Mouse (Mus musculus): Measurements from ENCODE around the gene Prmt1. TPM values are rescaled to one million over a fixed set of nuclear protein-coding genes. Genes with fewer than 3 reads are reported as not detected.
A peak's percentile ranks its signal among the peaks of the same experiment; 100 is the strongest.

Prmt1 gene
- 194 and 210 TPM in 2 replicates for polyA plus RNA-seq (2014; fragmentation: Nextera tagmentation; extraction: Ambion mirVana)

GRCm38 (mm10) chr7:44986192-44986878 lies at the start of gene Prmt1:
Gene Prmt1 (minus strand): TSS chr7:44986568.
- Histone ChIP-seq H3K36me3 (replicated peaks; ENCODE audit: control insufficient read depth, insufficient read depth) (peaks cover 28% of the 10 kb centered on the region), H3K27me3 (ENCODE audit: control insufficient read depth, insufficient read depth, low read length) (no peaks in the 10 kb centered on the region), H3K4me3 (replicated peaks; ENCODE audit: low read length) (peak within 1 kb of the TSS; percentile 77), H3K4me2 (replicated peaks) (peak within 1 kb of the TSS; percentile 68), H3K9me3 (ENCODE audit: control insufficient read depth, low read length) (no peaks in the 10 kb centered on the region), H3K4me1 (replicated peaks; ENCODE audit: control insufficient read depth, insufficient read depth, low read length) (peaks cover 33% of the 10 kb centered on the region), H3K27ac (peak within 1 kb of the TSS; percentile 92), H3K9ac (peak within 1 kb of the TSS; percentile 91)
- DNase-seq (ENCODE audit: low spot score) (peak; percentile 98), ATAC-seq (ENCODE audit: low FRiP score) (peak; percentile 97)
- WGBS: under 1% methylated on average over 40 of the region's 42 CpGs

DNA sequence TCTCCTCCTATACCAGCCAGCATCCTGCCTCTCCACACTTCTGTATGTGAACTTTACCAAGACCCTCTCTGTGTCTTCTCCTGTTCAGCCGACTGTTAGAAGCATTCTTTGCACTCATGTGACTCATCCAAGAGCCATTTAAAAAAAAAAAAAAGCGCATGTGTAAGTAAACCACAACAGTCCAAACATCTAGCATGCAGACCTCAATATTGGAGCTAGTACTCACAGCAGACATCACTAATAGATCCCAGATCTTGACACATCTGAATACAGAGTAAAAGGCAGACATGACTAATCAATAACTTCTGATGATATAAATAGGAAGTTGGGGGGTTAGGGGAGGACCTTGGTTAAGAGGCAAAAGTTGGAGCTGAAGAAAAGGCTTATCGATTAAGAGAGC lies 49.3 kb upstream of the Prmt1 start:
- Histone ChIP-seq H3K36me3 (replicated peaks; ENCODE audit: control insufficient read depth, insufficient read depth) (peaks cover 98% of the 10 kb centered on the region), H3K4me1 (replicated peaks; ENCODE audit: control insufficient read depth, insufficient read depth, low read length) (no peaks in the 10 kb centered on the region), H3K4me2 (replicated peaks) (no peak overlapping the region), H3K9me3 (ENCODE audit: control insufficient read depth, low read length) (no peaks in the 10 kb centered on the region), H3K9ac (no peak overlapping the region), H3K27ac (no peak overlapping the region), H3K4me3 (replicated peaks; ENCODE audit: low read length) (no peak overlapping the region), H3K27me3 (ENCODE audit: control insufficient read depth, insufficient read depth, low read length) (no peaks in the 10 kb centered on the region)
- ATAC-seq (ENCODE audit: low FRiP score): no peak
- WGBS: 96% methylated on average over 3 of the region's 3 CpGs
- DNase-seq (ENCODE audit: low spot score): no peak

DNA sequence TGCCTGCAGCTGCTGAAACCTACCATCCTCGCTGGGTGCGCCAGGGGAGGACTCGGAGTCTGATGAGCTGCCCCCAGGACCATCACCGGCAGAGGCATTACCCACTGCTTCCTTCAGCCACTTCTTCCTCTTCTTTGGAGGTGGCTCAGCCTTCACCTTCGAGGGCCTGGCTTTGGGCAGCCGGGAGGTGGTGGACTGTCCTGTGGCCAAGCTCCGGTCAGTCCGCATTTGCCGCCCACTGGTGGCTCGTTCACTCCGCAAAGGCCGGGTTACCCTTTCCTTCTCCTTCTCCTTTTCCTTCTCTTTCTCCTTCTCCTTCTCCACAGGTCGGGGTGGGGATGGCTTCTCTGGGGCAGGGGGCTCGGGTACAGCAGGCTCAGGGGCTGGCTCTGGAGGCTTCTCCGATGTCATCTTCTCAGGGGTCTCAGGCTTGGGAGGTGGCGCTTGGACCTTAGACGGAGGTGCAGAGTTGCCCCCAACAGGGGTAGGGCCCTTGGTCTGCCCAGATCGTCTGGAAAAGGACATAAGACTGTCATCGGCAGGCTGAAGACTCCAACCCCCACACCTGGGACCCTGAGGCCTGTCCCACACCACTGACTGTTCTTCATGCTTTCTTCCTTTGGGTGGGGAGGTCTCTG lies 47.5 kb upstream of the Prmt1 start:
- DNase-seq (ENCODE audit: low spot score) (no peak), ATAC-seq (ENCODE audit: low FRiP score) (no peak)
- H3K27me3 ChIP-seq (ENCODE audit: control insufficient read depth, insufficient read depth, low read length): no peaks in the 10 kb centered on the region
- no peak overlapping the region for H3K27ac ChIP-seq
- H3K4me3 ChIP-seq (replicated peaks; ENCODE audit: low read length): no peak overlapping the region
- H3K4me1 ChIP-seq (replicated peaks; ENCODE audit: control insufficient read depth, insufficient read depth, low read length): no peaks in the 10 kb centered on the region
- WGBS: 95% methylated on average over 19 of the region's 19 CpGs
- H3K9me3 ChIP-seq (ENCODE audit: control insufficient read depth, low read length): no peaks in the 10 kb centered on the region
- peaks cover 98% of the 10 kb centered on the region for H3K36me3 ChIP-seq (replicated peaks; ENCODE audit: control insufficient read depth, insufficient read depth)
- no peak overlapping the region for H3K4me2 ChIP-seq (replicated peaks)
- no peak overlapping the region for H3K9ac ChIP-seq

- ATAC-seq (ENCODE audit: low FRiP score) (no peak), DNase-seq (ENCODE audit: low spot score) (no peak)
- Histone ChIP-seq H3K36me3 (replicated peaks; ENCODE audit: control insufficient read depth, insufficient read depth) (peaks cover 88% of the 10 kb centered on the region), H3K4me2 (replicated peaks) (no peak overlapping the region), H3K9ac (no peak overlapping the region), H3K9me3 (ENCODE audit: control insufficient read depth, low read length) (no peaks in the 10 kb centered on the region), H3K27me3 (ENCODE audit: control insufficient read depth, insufficient read depth, low read length) (no peaks in the 10 kb centered on the region), H3K4me1 (replicated peaks; ENCODE audit: control insufficient read depth, insufficient read depth, low read length) (no peaks in the 10 kb centered on the region), H3K27ac (no peak overlapping the region), H3K4me3 (replicated peaks; ENCODE audit: low read length) (no peak overlapping the region)
- WGBS: 96% methylated on average over 8 of the region's 8 CpGs
Measured at GRCm38 (mm10) chr7:45030857-45031256, 44.5 kb upstream of the Prmt1 start.

- Histone ChIP-seq H3K4me1 (replicated peaks; ENCODE audit: control insufficient read depth, insufficient read depth, low read length) (no peaks in the 10 kb centered on the region), H3K4me3 (replicated peaks; ENCODE audit: low read length) (no peak overlapping the region), H3K4me2 (replicated peaks) (no peak overlapping the region), H3K9me3 (ENCODE audit: control insufficient read depth, low read length) (no peaks in the 10 kb centered on the region), H3K36me3 (replicated peaks; ENCODE audit: control insufficient read depth, insufficient read depth) (peaks cover 79% of the 10 kb centered on the region), H3K9ac (no peak overlapping the region), H3K27ac (no peak overlapping the region), H3K27me3 (ENCODE audit: control insufficient read depth, insufficient read depth, low read length) (no peaks in the 10 kb centered on the region)
- WGBS: 93% methylated on average over 6 of the region's 6 CpGs
- no peak for ATAC-seq (ENCODE audit: low FRiP score)
- DNase-seq (ENCODE audit: low spot score): no peak
Measured at GRCm38 (mm10) chr7:45029995-45030394, 43.6 kb upstream of the Prmt1 start.

GRCm38 (mm10) chr7:45028351-45028750 lies 42.0 kb upstream of the Prmt1 start:
- no peak overlapping the region for H3K4me3 ChIP-seq (replicated peaks; ENCODE audit: low read length)
- no peak overlapping the region for H3K4me2 ChIP-seq (replicated peaks)
- H3K9me3 ChIP-seq (ENCODE audit: control insufficient read depth, low read length): no peaks in the 10 kb centered on the region
- H3K9ac ChIP-seq: no peak overlapping the region
- H3K27me3 ChIP-seq (ENCODE audit: control insufficient read depth, insufficient read depth, low read length): no peaks in the 10 kb centered on the region
- ATAC-seq (ENCODE audit: low FRiP score) (no peak; the same call in 1 of the 2 replicates), DNase-seq (ENCODE audit: low spot score) (no peak)
- WGBS: 98% methylated on average over 11 of the region's 11 CpGs
- no peaks in the 10 kb centered on the region for H3K4me1 ChIP-seq (replicated peaks; ENCODE audit: control insufficient read depth, insufficient read depth, low read length)
- H3K27ac ChIP-seq: no peak overlapping the region
- H3K36me3 ChIP-seq (replicated peaks; ENCODE audit: control insufficient read depth, insufficient read depth): peaks cover 63% of the 10 kb centered on the region

DNA sequence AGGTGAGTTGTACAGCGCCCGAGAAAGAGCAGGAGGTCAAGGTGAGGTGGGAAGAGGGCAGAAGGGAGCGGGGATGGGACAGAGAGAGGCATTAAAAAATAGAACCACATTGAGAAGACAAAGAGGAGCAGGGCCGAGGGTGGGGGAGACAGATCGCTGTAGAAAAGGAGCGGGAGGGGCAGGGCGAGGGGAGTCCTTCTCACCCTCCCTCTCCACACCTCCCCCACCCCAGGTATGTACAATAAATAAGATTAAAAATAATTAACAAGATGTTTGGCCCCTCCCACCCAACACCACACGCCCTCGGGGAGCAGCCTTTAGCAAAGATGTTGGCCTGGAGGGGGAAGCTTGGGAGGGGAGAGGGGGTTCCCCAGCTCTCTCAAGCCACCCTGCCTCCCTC lies 41.4 kb upstream of the Prmt1 start:
- peaks cover 57% of the 10 kb centered on the region for H3K36me3 ChIP-seq (replicated peaks; ENCODE audit: control insufficient read depth, insufficient read depth)
- no peaks in the 10 kb centered on the region for H3K9me3 ChIP-seq (ENCODE audit: control insufficient read depth, low read length)
- WGBS: 93% methylated on average over 9 of the region's 9 CpGs
- H3K4me2 ChIP-seq (replicated peaks): no peak overlapping the region
- ATAC-seq (ENCODE audit: low FRiP score): no peak
- H3K4me1 ChIP-seq (replicated peaks; ENCODE audit: control insufficient read depth, insufficient read depth, low read length): no peaks in the 10 kb centered on the region
- no peak for DNase-seq (ENCODE audit: low spot score)
- H3K4me3 ChIP-seq (replicated peaks; ENCODE audit: low read length): no peak overlapping the region
- H3K9ac ChIP-seq: no peak overlapping the region
- no peaks in the 10 kb centered on the region for H3K27me3 ChIP-seq (ENCODE audit: control insufficient read depth, insufficient read depth, low read length)
- H3K27ac ChIP-seq: no peak overlapping the region

DNA sequence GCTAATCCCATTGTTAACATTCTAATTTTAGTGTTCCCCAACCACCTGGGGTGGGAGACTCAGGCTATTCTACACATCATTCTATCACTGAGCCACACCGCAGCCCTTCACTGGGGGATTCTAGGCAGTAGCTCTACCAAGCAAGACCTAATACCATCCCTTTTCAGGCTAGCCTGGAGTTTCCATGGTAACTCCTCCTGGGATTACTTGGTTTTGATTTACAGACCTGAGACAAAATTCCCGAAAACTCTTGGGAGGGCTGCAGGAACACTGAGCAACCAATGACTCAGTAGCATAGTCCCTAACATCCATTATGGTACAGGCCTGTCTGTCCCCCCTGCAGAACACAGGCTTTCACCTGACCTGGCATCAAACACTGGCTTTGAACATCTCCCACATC lies 39.9 kb upstream of the Prmt1 start:
- no peaks in the 10 kb centered on the region for H3K27me3 ChIP-seq (ENCODE audit: control insufficient read depth, insufficient read depth, low read length)
- no peak overlapping the region for H3K4me3 ChIP-seq (replicated peaks; ENCODE audit: low read length)
- DNase-seq (ENCODE audit: low spot score) (no peak), ATAC-seq (ENCODE audit: low FRiP score) (0 out of 2 replicates have a peak, but pooled peaks have one; percentile 31)
- no peak overlapping the region for H3K9ac ChIP-seq
- H3K36me3 ChIP-seq (replicated peaks; ENCODE audit: control insufficient read depth, insufficient read depth): peaks cover 42% of the 10 kb centered on the region
- H3K9me3 ChIP-seq (ENCODE audit: control insufficient read depth, low read length): no peaks in the 10 kb centered on the region
- no peak overlapping the region for H3K4me2 ChIP-seq (replicated peaks)
- peak overlapping the region; percentile 57; the same call in 1 of the 2 replicates for H3K27ac ChIP-seq
- WGBS: 52% methylated on average over 2 of the region's 2 CpGs
- no peaks in the 10 kb centered on the region for H3K4me1 ChIP-seq (replicated peaks; ENCODE audit: control insufficient read depth, insufficient read depth, low read length)

- 84% methylated on average over 8 of the region's 8 CpGs for WGBS
- no peak for DNase-seq (ENCODE audit: low spot score)
- H3K27ac ChIP-seq: peak overlapping the region; percentile 57; the same call in 1 of the 2 replicates
Measured at GRCm38 (mm10) chr7:45025601-45026220, 39.3 kb upstream of the Prmt1 start.

More at GRCm38 (mm10) chr7:45025601-45026220, 39.3 kb upstream of the Prmt1 start:
- Histone ChIP-seq H3K36me3 (replicated peaks; ENCODE audit: control insufficient read depth, insufficient read depth) (peaks cover 36% of the 10 kb centered on the region), H3K9me3 (ENCODE audit: control insufficient read depth, low read length) (no peaks in the 10 kb centered on the region), H3K4me2 (replicated peaks) (no peak overlapping the region), H3K4me1 (replicated peaks; ENCODE audit: control insufficient read depth, insufficient read depth, low read length) (no peaks in the 10 kb centered on the region), H3K9ac (no peak overlapping the region), H3K4me3 (replicated peaks; ENCODE audit: low read length) (no peak overlapping the region), H3K27me3 (ENCODE audit: control insufficient read depth, insufficient read depth, low read length) (no peaks in the 10 kb centered on the region)
- ATAC-seq (ENCODE audit: low FRiP score): no peak
